Mouse (Mus musculus) ES-E14 (cell line): ENCODE data around the gene Ksr1. TPM values are rescaled to one million over a fixed set of nuclear protein-coding genes. Genes with fewer than 3 reads are reported as not detected.

Experiments
- DNase-seq: peaks from one replicate; pipeline ENCODE4 v3.0.0-alpha.2; 2013; ENCODE audit warnings: low read depth, low spot score
- H3K27ac ChIP-seq: 2 replicates; pipeline ENCODE4 v1.5.1; 2012; ENCODE audit warnings: low read depth, mild to moderate bottlenecking, low read length, moderate library complexity, mixed read lengths; ENCODE audit not compliant: poor library complexity, insufficient read depth, severe bottlenecking
- H3K36me3 ChIP-seq: 2 replicates; pipeline ENCODE4 v1.6.1; 2012; ENCODE audit warnings: mild to moderate bottlenecking, low read length, moderate library complexity, mixed read lengths; ENCODE audit not compliant: control insufficient read depth, poor library complexity, insufficient read depth, severe bottlenecking
- H3K4me1 ChIP-seq, 2 experiments: fragments of 150-350 bp in 1 of 2; sonication (generic) in 1 of 2; 2 replicates each; pipeline ENCODE4 v1.6.1; 2012; ENCODE audit warnings: low read length in 2 of 2, mild to moderate bottlenecking in 1 of 2, mixed read lengths in 1 of 2; ENCODE audit not compliant: control insufficient read depth in 2 of 2, insufficient read depth in 2 of 2, poor library complexity in 1 of 2
- H3K4me3 ChIP-seq, 2 experiments: fragments of 150-350 bp in 1 of 2; sonication (generic) in 1 of 2; 2 replicates each; pipeline ENCODE4 v1.5.1; 2012; ENCODE audit warnings: low read length in 2 of 2, low read depth in 1 of 2, mild to moderate bottlenecking in 1 of 2, mixed read lengths in 1 of 2; ENCODE audit not compliant: insufficient read depth in 1 of 2, poor library complexity in 1 of 2, severe bottlenecking in 1 of 2
- H3K9ac ChIP-seq: 2 replicates; pipeline ENCODE4 v1.6.1; 2012; ENCODE audit warnings: low read depth, mild to moderate bottlenecking, low read length, mixed read lengths; ENCODE audit not compliant: poor library complexity, insufficient read depth, severe bottlenecking
- H3K9me3 ChIP-seq: fragments of 150-350 bp; sonication (generic); 2 replicates; pipeline ENCODE4 v1.6.1; 2012; ENCODE audit warnings: low read depth, mild to moderate bottlenecking, low read length; ENCODE audit not compliant: control insufficient read depth, insufficient read depth
- CHD2 ChIP-seq: IDR thresholded peaks from 2 replicates; pipeline ENCODE4 v1.6.1; 2014; ENCODE audit warnings: mild to moderate bottlenecking, low read depth, low read length, inconsistent platforms
- HCFC1 ChIP-seq: IDR thresholded peaks from 2 replicates; pipeline ENCODE4 v1.6.1; 2012; ENCODE audit warnings: low read length, inconsistent platforms, borderline replicate concordance; ENCODE audit not compliant: insufficient read depth
- MAFK ChIP-seq: IDR thresholded peaks from 2 replicates; pipeline ENCODE4 v1.6.1; 2014; ENCODE audit warnings: mild to moderate bottlenecking, low read depth, low read length, inconsistent platforms; ENCODE audit not compliant: insufficient read depth
- ZC3H11A ChIP-seq: IDR thresholded peaks from 2 replicates; pipeline ENCODE4 v1.6.1; 2012; ENCODE audit warnings: low read depth, mild to moderate bottlenecking, inconsistent platforms, low read length, borderline replicate concordance
- ZNF384 ChIP-seq: IDR thresholded peaks from 2 replicates; pipeline ENCODE4 v1.6.1; 2012; ENCODE audit warnings: low read depth, low read length, inconsistent platforms
- in situ Hi-C, 2 experiments: fragments of 600-800 bp; cut with MboI; formaldehyde crosslinking; loops; one replicate each; pipeline ENCODE4 v1.15.1; 2025; ENCODE audit warnings: low sequenced_read_pairs in 2 of 2, inconsistent platforms in 1 of 2; ENCODE audit not compliant: unreplicated experiment in 2 of 2
- total RNA-seq: library from RNA; depleted of rRNA; stranded (reverse); fragments of 300-350 nt; gene quantifications from 2 replicates; pipeline ENCODE4 v1.2.3, GENCODE M21; 2012

Ksr1 gene
- total RNA-seq, 1 experiment: 11.3 TPM

GRCm38 (mm10) chr11:78982513-78983291 is 163.5 kb downstream of the Ksr1 start:
- Histone ChIP-seq H3K4me3 (no peak overlapping the region), H3K36me3 (no peaks in the 10 kb centered on the region), H3K27ac (no peak overlapping the region), H3K9me3 (no peaks in the 10 kb centered on the region), H3K9ac (no peak overlapping the region), H3K4me1 (peaks cover 4 to 8% of the 10 kb centered on the region in 2 experiments; a peak in 2 of 4 replicates)
- in situ Hi-C loops: no loop called here
- DNase-seq: no peak
- TF ChIP-seq ZC3H11A (no peak), MAFK (no peak), HCFC1 (no peak), CHD2 (no peak), ZNF384 (no peak)

GRCm38 (mm10) chr11:78982042-78982441 is 164.2 kb downstream of the Ksr1 start:
- DNase-seq: no peak
- Histone ChIP-seq H3K4me1 (peaks cover 4 to 10% of the 10 kb centered on the region in 2 experiments; a peak in 3 of 4 replicates), H3K4me3 (no peak overlapping the region), H3K9ac (no peak overlapping the region), H3K36me3 (no peaks in the 10 kb centered on the region), H3K27ac (no peak overlapping the region), H3K9me3 (no peaks in the 10 kb centered on the region)
- in situ Hi-C loops: no loop called here
- TF ChIP-seq ZNF384: no peak
- TF ChIP-seq MAFK: no peak
- TF ChIP-seq CHD2: no peak
- TF ChIP-seq HCFC1: no peak
- TF ChIP-seq ZC3H11A: no peak

GRCm38 (mm10) chr11:78980083-78980634 is 166.0 kb downstream of the Ksr1 start:
- Histone ChIP-seq H3K27ac (no peak overlapping the region), H3K9ac (no peak overlapping the region), H3K4me1 (peaks cover 4 to 13% of the 10 kb centered on the region in 2 experiments; a peak in 3 of 4 replicates), H3K9me3 (no peaks in the 10 kb centered on the region), H3K36me3 (no peaks in the 10 kb centered on the region), H3K4me3 (no peak overlapping the region)
- TF ChIP-seq HCFC1 (no peak), CHD2 (no peak), ZC3H11A (no peak), MAFK (no peak), ZNF384 (no peak)
- no peak for DNase-seq
- in situ Hi-C loops: no loop called here

GRCm38 (mm10) chr11:78978176-78979019 is 167.8 kb downstream of the Ksr1 start:
- peak overlapping the region; percentile 9; the same call in 1 of the 2 replicates for H3K27ac ChIP-seq
- H3K9ac ChIP-seq: no peak overlapping the region
- in situ Hi-C loops: no loop called here
- H3K9me3 ChIP-seq: no peaks in the 10 kb centered on the region
- DNase-seq: no peak
- TF ChIP-seq MAFK (no peak), ZNF384 (no peak), HCFC1 (no peak), ZC3H11A (no peak), CHD2 (no peak)
- H3K36me3 ChIP-seq: no peaks in the 10 kb centered on the region
- no peak overlapping the region for H3K4me3 ChIP-seq
- peaks cover 4 to 15% of the 10 kb centered on the region in 2 experiments; a peak in 3 of 4 replicates for H3K4me1 ChIP-seq
